Mouse (Mus musculus): ENCODE measurements around the gene Kcnd3.

DNA sequence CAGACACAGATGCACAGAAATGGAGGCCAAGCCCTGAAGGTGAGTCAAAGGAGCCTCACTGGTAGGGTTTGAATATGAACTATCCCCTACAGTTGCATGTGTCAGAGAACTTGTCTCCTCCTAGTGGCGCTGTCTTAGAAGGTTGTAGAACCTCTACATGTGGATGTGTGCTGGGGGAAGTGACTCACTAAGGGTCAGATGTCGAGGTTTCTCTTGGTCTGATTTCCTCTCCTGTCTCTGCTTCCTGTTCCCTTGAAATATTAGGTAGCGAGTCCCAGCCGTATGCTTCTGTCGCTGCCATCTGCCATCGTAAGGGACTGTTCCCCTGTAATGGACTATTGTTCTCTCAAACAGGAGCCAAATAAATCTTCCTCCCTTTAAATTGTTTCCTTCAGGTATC, 175.1 kb downstream of the Kcnd3 start:
- TF ChIP-seq TAL1 (IDR thresholded peaks at IDR 0.05; ENCODE audit: low read length) (no peak), GATA1 (IDR thresholded peaks at IDR 0.05; ENCODE audit: low read length) (no peak)

All from erythroblast, embryonic 14.5 days (primary cell).